Mouse (Mus musculus): ENCODE results near the gene Lyz1. TPM values are rescaled to one million over a fixed set of nuclear protein-coding genes. Genes with fewer than 3 reads are reported as not detected.

Gene Lyz1
- polyA plus RNA-seq (2012; rRNA removed) (0.02 TPM in 1 of 2 replicates, not detected in the other), polyA plus RNA-seq (2014; fragmentation: Nextera tagmentation; extraction: Ambion mirVana) (0.13 and 0.29 TPM in 2 replicates)

GRCm38 (mm10) chr10:117292671-117293070 is at the start of gene Lyz1:
TSS of gene Lyz1 (minus strand) at chr10:117292868.
- 67% methylated on average over 5 of the region's 5 CpGs for WGBS (ENCODE audit: insufficient replicate concordance)
- no peak for TF ChIP-seq EP300 (IDR thresholded peaks at IDR 0.05; ENCODE audit: low read depth)
- no peak for TF ChIP-seq CTCF (IDR thresholded peaks at IDR 0.05; ENCODE audit: low read depth)
- no peak within 1 kb of the TSS for H3K9ac ChIP-seq (replicated peaks)
- DNase-seq (ENCODE audit: low read depth in 3 of 3, low spot score in 3 of 3) = no peak
- no peaks in the 10 kb centered on the region for H3K4me1 ChIP-seq (replicated peaks; ENCODE audit: control insufficient read depth in 2 of 2, insufficient read depth in 2 of 2, low read length in 1 of 2)
- no peak within 1 kb of the TSS for H3K27ac ChIP-seq
- no peak within 1 kb of the TSS for H3K4me2 ChIP-seq (ENCODE audit: low read depth)
- ATAC-seq (ENCODE audit: insufficient read depth) = no peak
- no peaks in the 10 kb centered on the region for H3K36me3 ChIP-seq (replicated peaks; ENCODE audit: control insufficient read depth, insufficient read depth, low read depth)
- H3K9me3 ChIP-seq (ENCODE audit: control insufficient read depth, low read length) = no peaks in the 10 kb centered on the region
- H3K4me3 ChIP-seq (ENCODE audit: insufficient read depth in 1 of 2, low read depth in 2 of 2, low read length in 2 of 2) = no peak within 1 kb of the TSS
- no peaks in the 10 kb centered on the region for H3K27me3 ChIP-seq (ENCODE audit: control insufficient read depth, insufficient read depth, low read length)

GRCm38 (mm10) chr10:117342406-117342805 is 49.7 kb upstream of the Lyz1 start:
- Histone ChIP-seq H3K4me2 (ENCODE audit: low read depth) (no peak overlapping the region), H3K27me3 (ENCODE audit: control insufficient read depth, insufficient read depth, low read length) (no peaks in the 10 kb centered on the region), H3K9ac (replicated peaks) (no peak overlapping the region), H3K27ac (no peak overlapping the region), H3K4me1 (replicated peaks; ENCODE audit: control insufficient read depth in 2 of 2, insufficient read depth in 2 of 2, low read length in 1 of 2) (no peaks in the 10 kb centered on the region; a peak in 1 of 4 replicates), H3K4me3 (ENCODE audit: insufficient read depth in 1 of 2, low read depth in 2 of 2, low read length in 2 of 2) (no peak overlapping the region), H3K9me3 (ENCODE audit: control insufficient read depth, low read length) (no peaks in the 10 kb centered on the region), H3K36me3 (replicated peaks; ENCODE audit: control insufficient read depth, insufficient read depth, low read depth) (no peaks in the 10 kb centered on the region)
- ATAC-seq (ENCODE audit: insufficient read depth) (no peak), DNase-seq (ENCODE audit: low read depth in 3 of 3, low spot score in 3 of 3) (no peak)
- TF ChIP-seq CTCF (IDR thresholded peaks at IDR 0.05; ENCODE audit: low read depth) (no peak), EP300 (IDR thresholded peaks at IDR 0.05; ENCODE audit: low read depth) (no peak)
- 74% methylated on average over 2 of the region's 2 CpGs for WGBS (ENCODE audit: insufficient replicate concordance)

GRCm38 (mm10) chr10:117341029-117341428 is 48.4 kb upstream of the Lyz1 start:
- whole genome bisulfite sequencing (ENCODE audit: insufficient replicate concordance) = 85% methylated on average over 4 of the region's 4 CpGs
- Histone ChIP-seq H3K4me1 (replicated peaks; ENCODE audit: control insufficient read depth in 2 of 2, insufficient read depth in 2 of 2, low read length in 1 of 2) (no peaks in the 10 kb centered on the region; a peak in 1 of 4 replicates), H3K4me2 (ENCODE audit: low read depth) (no peak overlapping the region), H3K36me3 (replicated peaks; ENCODE audit: control insufficient read depth, insufficient read depth, low read depth) (no peaks in the 10 kb centered on the region), H3K27me3 (ENCODE audit: control insufficient read depth, insufficient read depth, low read length) (no peaks in the 10 kb centered on the region), H3K4me3 (ENCODE audit: insufficient read depth in 1 of 2, low read depth in 2 of 2, low read length in 2 of 2) (no peak overlapping the region), H3K9ac (replicated peaks) (no peak overlapping the region), H3K9me3 (ENCODE audit: control insufficient read depth, low read length) (no peaks in the 10 kb centered on the region), H3K27ac (no peak overlapping the region)
- ATAC-seq (ENCODE audit: insufficient read depth) = no peak
- no peak for TF ChIP-seq EP300 (IDR thresholded peaks at IDR 0.05; ENCODE audit: low read depth)
- no peak for TF ChIP-seq CTCF (IDR thresholded peaks at IDR 0.05; ENCODE audit: low read depth)
- DNase-seq (ENCODE audit: low read depth in 3 of 3, low spot score in 3 of 3) = no peak

- no peak for DNase-seq (ENCODE audit: low read depth in 3 of 3, low spot score in 3 of 3)
- H3K4me3 ChIP-seq (ENCODE audit: insufficient read depth in 1 of 2, low read depth in 2 of 2, low read length in 2 of 2) = no peak overlapping the region
Observed at GRCm38 (mm10) chr10:117339241-117339640, 46.6 kb upstream of the Lyz1 start.

GRCm38 (mm10) chr10:117337946-117338345 is 45.3 kb upstream of the Lyz1 start:
- TF ChIP-seq CTCF (IDR thresholded peaks at IDR 0.05; ENCODE audit: low read depth) = no peak
- TF ChIP-seq EP300 (IDR thresholded peaks at IDR 0.05; ENCODE audit: low read depth) = no peak
- Histone ChIP-seq H3K36me3 (replicated peaks; ENCODE audit: control insufficient read depth, insufficient read depth, low read depth) (no peaks in the 10 kb centered on the region), H3K4me3 (ENCODE audit: insufficient read depth in 1 of 2, low read depth in 2 of 2, low read length in 2 of 2) (no peak overlapping the region), H3K27ac (no peak overlapping the region), H3K9ac (replicated peaks) (no peak overlapping the region), H3K27me3 (ENCODE audit: control insufficient read depth, insufficient read depth, low read length) (no peaks in the 10 kb centered on the region), H3K4me1 (replicated peaks; ENCODE audit: control insufficient read depth in 2 of 2, insufficient read depth in 2 of 2, low read length in 1 of 2) (no peaks in the 10 kb centered on the region; a peak in 1 of 4 replicates), H3K9me3 (ENCODE audit: control insufficient read depth, low read length) (no peaks in the 10 kb centered on the region), H3K4me2 (ENCODE audit: low read depth) (no peak overlapping the region)
- no peak for DNase-seq (ENCODE audit: low read depth in 3 of 3, low spot score in 3 of 3)
- no peak for ATAC-seq (ENCODE audit: insufficient read depth)

More at GRCm38 (mm10) chr10:117339241-117339640, 46.6 kb upstream of the Lyz1 start:
- no peak for TF ChIP-seq CTCF (IDR thresholded peaks at IDR 0.05; ENCODE audit: low read depth)
- no peak for TF ChIP-seq EP300 (IDR thresholded peaks at IDR 0.05; ENCODE audit: low read depth)
- Histone ChIP-seq H3K27ac (no peak overlapping the region), H3K27me3 (ENCODE audit: control insufficient read depth, insufficient read depth, low read length) (no peaks in the 10 kb centered on the region), H3K4me1 (replicated peaks; ENCODE audit: control insufficient read depth in 2 of 2, insufficient read depth in 2 of 2, low read length in 1 of 2) (no peaks in the 10 kb centered on the region; a peak in 1 of 4 replicates), H3K9ac (replicated peaks) (no peak overlapping the region), H3K36me3 (replicated peaks; ENCODE audit: control insufficient read depth, insufficient read depth, low read depth) (no peaks in the 10 kb centered on the region), H3K4me2 (ENCODE audit: low read depth) (no peak overlapping the region), H3K9me3 (ENCODE audit: control insufficient read depth, low read length) (no peaks in the 10 kb centered on the region)
- no peak for ATAC-seq (ENCODE audit: insufficient read depth)
- 45% methylated on average over 7 of the region's 7 CpGs for WGBS (ENCODE audit: insufficient replicate concordance)
